Mouse (Mus musculus) ES-Bruce4 (cell line): ENCODE results near the gene Spint5.

Source experiments
- CTCF ChIP-seq: IDR thresholded peaks from one replicate; pipeline ENCODE4 v1.8.1; 2011; ENCODE audit warnings: low read depth, low read length
- POLR2A ChIP-seq: IDR thresholded peaks from one replicate; pipeline ENCODE4 v1.8.1; 2011; ENCODE audit warnings: low read length; ENCODE audit not compliant: insufficient read depth

DNA sequence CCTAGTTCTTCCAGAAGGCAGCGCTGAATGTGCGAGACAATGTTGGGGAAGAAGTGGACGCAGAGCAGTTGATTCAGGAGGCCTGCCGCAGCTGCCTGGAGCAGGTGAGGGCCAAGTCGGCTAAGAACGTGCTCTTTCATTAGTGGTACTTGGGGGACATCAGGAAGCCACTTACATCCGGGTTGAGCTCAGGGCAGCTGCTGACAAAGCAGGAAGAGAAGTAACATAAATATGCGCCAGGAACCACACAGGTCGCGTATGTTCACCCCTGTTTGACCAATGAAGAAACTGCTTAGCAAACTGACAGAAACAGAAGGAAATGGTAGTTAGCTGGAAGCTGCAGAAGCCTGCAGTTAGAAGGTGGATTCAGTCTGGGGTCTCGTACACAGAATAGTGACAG is 39.0 kb downstream of the Spint5 start:
- TF ChIP-seq POLR2A (no peak), CTCF (no peak)
